Mouse (Mus musculus) hematopoietic stem cell, adult 5-6 weeks (primary cell): Measurements from ENCODE around the gene Zfp607a. TPM values are rescaled to one million over a fixed set of nuclear protein-coding genes. Genes with fewer than 3 reads are reported as not detected.
"Not testable (repeated sequence)": the region's sequence is repeated elsewhere in the genome, so short reads cannot be mapped to it uniquely, and the experiment has no call there.

ENCODE experiments used
- ATAC-seq, 2 experiments: fragments of 125-278 bp in 1 of 2; replicated peaks in 1 of 2; 2 replicates each; pipeline ENCODE4 v1.8.0; 2016 to 2017; ENCODE audit warnings: inconsistent platforms in 2 of 2, mild to moderate bottlenecking in 2 of 2, moderate number of reproducible peaks in 2 of 2, low read depth in 1 of 2, moderate TSS enrichment in 1 of 2; ENCODE audit not compliant: low FRiP score in 2 of 2, poor library complexity in 2 of 2, severe bottlenecking in 2 of 2, insufficient read depth in 1 of 2, low TSS enrichment in 1 of 2
- total RNA-seq: library from RNA; stranded (forward); fragments of 172-1452, 232-1000 nt; gene quantifications from 2 replicates; pipeline ENCODE4 v1.2.3, GENCODE M21; 2017

Zfp607a gene
- total RNA-seq: 7.0 and 14.1 TPM in 2 replicates

DNA sequence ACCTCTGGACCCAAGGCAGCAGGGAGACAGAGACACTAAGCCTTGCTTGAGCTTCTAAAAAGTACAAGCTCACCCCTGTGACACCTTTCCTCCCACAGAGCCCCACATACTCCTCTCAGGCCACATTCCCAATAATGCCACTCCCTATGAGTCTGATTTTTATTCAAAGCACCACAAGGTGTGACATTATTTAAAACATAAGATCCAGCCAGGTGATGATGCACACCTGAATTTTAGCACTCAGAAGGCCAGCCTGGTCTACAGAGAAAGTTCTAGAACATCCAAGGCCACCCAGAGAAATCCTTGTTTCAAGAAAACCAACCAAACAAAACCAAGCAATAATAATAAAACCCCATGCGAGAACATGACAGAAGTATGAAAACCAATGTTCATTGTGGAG, at the start of gene Zfp607a:
Gene Zfp607a, plus strand, starts transcription at position 301 of the 400 bp plus-strand sequence.
- no peak for ATAC-seq

DNA sequence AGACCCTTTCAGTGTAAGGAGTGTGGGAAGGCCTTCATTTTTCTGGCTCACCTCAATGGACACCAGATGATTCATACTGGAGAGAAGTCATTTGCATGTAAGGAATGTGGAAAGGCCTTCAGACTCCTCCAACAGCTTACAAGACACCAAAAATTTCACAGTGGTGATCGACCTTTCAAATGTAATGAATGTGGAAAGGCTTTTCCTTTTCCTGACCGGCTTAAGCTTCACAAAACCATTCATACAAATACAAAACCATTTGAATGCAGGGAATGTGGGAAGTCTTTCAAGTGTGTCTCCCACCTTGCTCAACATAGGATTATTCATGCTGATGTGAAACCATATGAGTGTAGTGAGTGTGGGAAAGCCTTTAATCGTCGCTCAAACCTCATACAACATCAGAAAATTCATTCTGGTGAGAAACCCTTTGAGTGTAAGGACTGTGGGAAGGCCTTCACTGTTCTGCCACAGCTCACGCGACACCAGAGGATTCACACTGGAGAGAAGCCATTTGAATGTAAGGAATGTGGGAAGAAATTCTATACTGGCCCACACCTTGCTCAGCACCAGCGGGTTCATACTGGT, 38.7 kb upstream of the Zfp607a start:
- no peak for ATAC-seq

DNA sequence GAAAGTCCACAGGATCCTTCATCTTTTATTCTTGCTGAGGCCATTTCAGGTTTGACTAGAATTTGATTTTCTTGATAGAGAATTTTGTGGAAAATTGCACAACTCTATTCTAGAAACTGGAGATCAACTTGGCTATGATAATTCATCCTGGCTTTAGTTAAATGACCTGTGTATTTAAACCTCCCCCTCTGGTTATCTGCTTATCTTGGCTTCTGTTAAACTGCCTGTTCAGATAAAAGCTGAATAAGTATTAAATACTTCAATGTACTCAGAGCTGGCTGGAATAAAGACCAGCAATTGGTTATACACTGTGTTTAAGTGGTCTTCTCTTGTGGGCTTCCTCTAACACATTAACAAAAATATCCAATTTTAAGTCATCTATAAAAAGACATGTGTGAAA, 34.7 kb upstream of the Zfp607a start:
- no peak for ATAC-seq

DNA sequence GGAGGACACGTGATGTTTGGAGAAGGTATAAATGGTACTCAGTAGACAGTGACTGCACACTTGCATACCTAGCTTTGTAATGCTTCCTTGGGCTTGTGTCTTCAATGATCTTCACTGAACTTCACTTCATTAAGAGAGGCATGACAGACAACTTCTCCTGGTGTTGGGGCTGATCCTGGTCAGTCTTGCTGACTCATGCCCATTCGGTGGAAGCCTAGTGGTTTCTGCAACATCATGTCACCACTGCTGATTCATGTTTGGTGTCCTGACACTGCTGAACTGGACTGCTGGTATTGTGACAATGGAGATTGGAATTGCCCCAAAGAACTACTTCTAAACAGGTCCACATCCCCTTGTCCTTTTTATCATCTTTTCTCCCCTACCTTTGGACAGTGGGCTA, 23.2 kb upstream of the Zfp607a start:
- ATAC-seq: no peak

DNA sequence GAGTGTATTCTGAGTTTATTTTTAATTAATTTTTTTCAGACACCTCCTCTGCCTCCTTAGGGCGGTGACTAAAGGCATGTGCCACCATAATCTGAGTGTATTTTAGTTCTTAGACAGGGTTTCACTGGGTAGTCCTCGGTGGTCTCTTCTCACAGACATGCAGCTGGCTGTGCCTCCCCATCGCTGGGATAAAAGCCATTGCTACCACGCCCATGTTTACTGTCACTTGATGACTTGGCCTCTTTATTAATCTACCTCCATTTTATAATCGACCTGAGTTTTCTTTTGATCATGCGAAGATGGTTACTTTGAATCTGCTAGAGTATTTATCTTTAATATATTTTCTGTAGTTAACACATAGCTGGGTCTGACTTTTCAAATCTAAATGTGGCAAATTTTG, 19.4 kb upstream of the Zfp607a start:
- ATAC-seq: 0 out of 4 replicates have a peak, but pooled peaks of 1 of the 2 experiments have one; percentile 14

DNA sequence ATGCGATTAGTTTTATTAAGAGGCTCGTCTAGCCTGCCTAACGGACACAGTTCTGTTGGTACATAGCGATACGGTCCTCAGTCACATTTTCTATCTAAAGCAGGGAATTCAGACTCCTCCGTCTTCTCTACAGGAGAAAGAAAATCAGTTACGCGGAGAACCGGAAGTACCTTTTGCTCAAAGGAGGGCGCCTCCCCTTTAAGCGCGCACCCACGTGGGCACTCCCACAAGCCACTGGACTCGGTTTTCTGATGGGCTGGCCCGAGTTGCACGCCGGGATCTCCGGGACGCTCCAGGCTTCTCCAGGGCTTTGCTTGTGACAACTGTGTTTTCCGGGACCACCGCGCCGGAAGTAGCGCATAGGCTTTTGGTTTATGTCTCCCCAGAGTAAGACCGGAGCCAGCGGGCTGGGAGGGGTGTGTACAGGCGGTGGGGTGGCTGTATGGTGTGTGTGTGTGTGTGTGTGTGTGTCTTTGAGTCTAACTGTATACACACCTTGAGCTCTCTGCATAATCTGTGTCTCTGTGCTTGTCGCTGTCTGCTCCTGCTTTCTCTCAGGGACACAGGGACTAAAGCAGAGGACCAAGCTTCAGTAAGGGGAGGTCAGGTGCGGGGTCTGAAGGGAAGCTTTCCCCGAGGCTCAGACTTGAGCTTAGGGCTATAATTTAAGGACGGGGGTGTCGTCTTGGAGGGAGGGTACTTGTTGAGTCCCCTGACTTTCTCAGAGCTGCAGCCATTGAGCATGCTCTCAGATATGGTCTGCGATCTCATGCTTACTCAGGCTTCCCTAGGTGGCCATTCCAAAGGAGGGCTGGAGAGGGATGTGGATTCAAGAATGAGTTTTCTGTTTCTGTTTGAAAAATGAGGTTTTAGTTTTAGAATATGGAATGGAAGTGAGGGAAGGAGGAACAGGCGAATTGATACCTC, 18.7 kb upstream of the Zfp607a start, which contains the start of gene Zfp59:
Gene Zfp59, plus strand, starts transcription at position 285 of the 927 bp plus-strand sequence.
- peak; percentile 94 to 96 for ATAC-seq

DNA sequence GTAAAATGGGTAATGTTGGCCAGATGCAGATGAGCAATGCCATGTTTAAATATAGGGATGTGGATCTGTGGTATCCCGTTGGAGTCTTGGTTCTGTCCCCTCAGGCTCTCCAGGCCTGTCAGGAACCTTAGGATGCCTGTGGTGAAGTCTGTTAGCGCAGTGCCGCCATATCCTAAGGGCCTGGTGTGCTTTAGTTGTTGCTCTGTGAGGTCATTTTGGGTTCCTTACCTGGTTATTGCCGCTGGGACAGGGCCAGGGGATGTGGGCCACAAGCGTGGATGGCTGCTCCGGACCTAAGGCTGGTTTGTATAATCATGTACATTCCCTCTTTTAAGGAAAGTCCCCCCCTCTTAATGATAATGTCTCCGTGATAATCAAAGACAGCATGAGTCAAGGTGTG, 17.7 kb upstream of the Zfp607a start:
- ATAC-seq: no peak

DNA sequence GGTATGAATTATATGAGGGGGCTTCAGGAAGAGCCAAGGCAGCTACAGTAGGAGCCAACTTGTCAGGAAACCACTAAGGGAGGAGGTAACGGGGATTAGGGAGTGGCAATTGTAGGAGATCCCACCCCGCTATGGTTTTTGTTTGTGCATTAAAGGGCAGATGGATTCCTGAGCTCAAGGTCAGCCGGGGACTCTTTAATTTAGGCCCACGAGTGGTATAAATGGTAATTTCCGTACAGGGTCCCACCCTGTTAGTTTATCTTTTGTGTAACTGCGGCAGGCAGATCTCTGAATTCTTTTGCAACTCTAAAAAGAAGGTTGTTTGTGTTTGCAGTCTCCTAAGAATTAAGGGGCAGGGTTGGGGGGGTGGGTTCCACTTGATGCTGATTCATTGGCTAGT, 17.2 kb upstream of the Zfp607a start:
- ATAC-seq: no peak

DNA sequence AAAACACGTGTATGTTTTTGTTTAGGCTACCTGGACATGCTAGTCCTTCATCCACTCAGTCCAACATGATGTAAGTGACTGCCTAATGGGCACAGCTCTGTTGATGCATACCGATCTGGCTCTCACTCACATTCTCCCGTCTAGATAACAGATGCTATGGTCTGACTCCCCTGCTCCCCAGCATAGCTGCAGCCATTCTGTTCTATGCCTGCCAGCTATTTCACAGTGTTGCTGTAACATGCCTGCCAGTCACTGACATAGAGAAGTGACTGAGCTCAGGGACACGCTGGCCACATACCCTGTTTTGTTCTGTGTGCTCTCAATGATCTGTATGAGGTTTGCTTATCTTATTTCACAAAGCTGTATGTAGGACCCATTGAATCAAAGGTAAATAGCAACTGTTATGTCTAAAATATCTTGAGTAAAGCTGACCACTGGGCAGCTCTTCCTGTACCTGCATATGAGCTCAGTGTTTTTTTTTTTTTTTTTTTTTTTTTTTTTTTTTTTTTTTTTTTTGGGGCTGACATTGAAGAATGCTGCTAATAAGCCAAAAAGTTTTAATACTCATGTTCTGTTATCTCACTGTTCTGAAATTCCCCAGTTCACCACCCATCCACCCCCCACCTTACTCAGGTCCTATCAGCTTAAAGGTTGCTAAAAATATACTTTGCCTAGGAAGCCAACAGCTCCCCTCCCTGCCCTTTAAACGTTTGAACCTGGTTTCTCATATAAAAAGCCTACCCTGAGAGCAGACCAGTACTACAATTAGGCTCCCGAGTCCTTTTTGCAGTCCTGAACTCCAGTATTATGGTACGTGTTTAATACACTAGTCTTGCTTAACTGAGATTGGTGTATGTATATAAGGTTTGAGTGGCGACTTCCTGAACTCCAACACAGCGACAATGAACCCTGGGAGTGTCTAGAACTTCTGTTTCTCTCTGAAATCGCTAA, 2.2 kb downstream of the Zfp607a start:
- peak; percentile 33 to 43; a peak in 3 of 4 replicates for ATAC-seq

DNA sequence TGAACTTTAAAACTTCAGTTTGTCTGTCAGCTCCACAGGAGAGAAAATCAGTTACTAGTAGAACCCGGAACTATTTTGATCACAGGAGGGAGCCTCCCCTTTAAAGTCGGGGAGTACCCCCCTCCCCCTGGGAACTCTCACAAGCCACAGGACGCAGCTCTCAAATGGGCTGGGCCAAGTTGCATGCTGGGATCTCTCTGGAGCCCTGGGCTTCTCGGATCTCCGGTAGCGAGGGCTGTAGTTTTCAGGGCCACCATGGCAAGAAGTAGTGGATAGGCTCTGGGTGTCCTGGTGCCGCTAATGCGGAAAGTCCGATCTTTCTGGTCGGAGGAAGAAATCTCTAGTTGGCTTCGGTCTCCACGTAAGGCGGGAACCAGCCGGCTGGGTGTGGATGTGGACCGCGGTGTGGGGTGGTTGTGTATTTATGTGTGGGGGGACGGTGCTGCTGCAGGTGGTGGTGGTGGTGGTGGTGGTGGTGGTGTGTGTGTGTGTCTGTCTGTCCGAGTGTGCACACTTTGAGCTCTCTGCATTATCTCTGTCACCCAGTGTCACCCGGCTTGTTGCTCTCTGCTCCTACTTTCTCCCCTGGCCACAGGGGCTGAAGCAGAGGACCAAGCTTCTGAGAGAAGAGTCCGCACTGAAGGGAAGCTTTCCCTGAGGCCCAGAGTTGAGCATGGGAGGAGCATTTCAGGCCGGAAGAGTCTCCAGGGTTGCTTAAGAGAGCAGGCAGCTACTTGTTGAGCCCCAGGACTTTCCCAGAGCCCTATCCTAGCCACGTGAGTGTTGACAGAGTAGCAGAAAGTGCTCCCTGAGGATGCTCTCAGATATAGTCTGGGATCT, 3.3 kb downstream of the Zfp607a start:
- peak; percentile 98 to 99 for ATAC-seq

DNA sequence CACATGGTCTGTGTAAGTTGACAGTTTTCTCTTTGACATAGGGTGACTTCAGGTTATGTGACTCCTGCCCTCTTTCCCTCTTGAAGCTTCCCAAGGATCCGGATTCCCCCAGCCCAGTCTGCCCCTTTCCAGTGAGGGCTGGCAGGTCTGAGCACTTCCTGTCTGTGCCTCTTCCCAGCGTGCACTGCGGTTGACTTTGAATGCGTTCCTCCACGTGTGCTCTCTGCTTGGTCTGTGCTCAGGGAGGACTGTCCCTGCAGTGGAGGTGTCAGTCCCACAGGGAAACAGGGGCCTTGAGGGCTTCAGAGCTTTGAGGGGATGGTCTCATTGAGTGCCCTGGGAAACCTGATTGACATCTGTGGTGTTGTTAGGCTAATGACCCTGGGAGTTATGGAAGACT, 5.3 kb downstream of the Zfp607a start:
- ATAC-seq: not testable (repeated sequence)

DNA sequence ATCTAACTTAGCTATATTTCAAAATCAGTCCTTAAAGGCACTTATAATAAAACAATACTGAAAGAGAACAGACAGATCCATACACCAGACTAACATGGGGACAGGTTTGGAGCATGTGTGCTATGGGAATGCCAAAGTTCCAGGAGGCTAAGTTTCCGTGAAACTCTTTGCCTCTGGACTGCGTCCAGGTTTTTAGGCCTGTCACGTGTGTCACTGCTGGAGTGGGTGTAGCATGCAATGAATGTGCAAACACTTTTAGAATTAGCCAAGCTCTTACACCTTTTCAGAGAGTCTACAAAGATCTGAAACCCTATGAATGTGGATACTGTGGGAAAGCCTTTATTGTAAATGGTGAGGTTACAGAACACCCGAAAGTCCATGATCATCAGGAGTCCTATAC, 24.4 kb downstream of the Zfp607a start:
- ATAC-seq: no peak

DNA sequence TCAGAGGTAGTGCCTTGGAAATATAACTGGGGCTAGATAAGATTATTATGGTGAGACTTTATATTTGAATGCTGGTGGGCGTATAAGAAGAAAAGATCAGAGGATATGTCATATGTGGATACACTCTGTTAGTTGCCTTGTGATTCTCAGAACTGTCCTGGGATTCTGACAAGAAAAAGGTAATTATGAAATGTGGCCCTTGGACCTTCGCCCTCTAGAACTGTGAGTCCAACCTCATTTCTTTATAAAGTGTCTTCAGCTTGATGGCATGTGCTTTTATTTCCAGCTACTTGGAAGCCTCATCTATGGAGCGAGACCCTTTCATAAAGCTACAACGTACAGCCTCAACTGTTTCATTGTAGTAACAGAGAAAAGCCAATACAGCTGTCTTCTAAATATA, 43.3 kb downstream of the Zfp607a start:
- ATAC-seq: no peak

DNA sequence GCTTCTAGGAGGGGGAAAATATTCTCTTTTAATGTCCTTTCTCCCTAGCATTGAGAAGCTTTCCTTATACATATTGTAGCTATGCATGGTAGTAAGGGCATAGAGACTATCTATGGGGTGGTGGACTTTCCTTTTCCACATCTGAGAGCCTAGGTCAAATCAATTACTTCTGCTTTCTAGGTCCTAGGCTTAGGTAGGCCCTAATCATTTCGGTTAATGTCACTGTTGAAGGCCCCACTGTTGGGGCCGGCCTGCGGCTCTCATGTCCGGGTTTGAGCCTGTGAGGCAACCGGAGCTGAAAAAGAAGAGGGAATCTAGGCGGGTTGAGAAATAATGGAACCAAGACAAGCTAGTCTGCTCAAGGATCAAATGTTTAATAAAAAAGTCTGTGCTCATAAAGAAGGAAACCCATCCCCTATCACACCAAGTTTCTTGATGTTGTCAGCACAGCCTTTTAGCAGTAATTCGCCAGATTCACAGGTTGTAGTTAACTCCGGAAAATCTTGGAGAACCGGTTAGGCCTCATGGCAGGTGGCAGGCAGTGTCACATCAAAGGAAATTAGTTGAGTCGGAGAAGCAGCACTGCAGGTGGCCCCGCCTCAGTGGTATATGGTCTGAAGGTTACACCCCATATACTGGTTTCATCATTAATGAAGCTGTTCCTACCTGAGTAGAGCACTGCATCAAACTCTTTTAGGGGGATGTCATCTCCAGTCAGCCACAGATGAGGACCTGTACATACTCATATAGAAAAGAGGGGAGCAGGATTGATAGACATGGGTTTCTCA, 47.9 kb downstream of the Zfp607a start:
- no peak for ATAC-seq

DNA sequence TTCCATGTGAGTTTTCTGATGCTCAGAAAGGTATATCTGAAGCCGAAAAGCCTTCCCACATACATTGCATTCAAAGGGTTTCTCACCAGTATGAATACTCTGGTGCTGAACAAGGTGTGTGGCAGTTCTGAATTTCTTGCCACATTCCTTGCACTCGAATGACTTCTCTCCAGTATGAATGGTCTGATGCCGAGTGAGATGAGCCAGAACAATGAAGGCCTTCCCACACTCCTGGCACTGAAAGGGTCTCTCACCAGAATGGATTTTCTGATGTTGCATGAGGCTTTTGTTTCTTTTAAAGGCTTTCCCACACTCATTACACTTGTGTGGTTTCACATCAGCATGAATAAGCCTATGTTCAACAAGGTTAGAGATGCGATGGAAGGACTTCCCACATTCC, 53.6 kb downstream of the Zfp607a start:
- ATAC-seq: not testable (repeated sequence)

DNA sequence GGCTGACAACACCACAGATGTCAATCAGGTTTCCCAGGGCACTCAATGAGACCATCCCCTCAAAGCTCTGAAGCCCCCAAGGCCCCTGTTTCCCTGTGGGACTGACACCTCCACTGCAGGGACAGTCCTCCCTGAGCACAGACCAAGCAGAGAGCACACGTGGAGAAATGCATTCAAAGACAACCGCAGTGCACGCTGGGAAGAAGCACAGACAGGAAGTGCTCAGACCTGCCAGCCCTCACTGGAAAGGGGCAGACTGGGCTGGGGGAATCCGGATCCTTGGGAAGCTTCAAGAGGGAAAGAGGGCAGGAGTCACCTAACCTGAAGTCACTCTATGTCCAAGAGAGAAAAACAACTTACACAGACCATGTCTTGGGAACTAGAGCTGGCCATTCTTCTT, 69.7 kb downstream of the Zfp607a start:
- not testable (repeated sequence) for ATAC-seq
